Mouse (Mus musculus) ES-E14 (cell line): ENCODE measurements around the gene Gng7.

Experiments used
- CHD2 ChIP-seq: IDR thresholded peaks from 2 replicates; pipeline ENCODE4 v1.6.1; 2014; ENCODE audit warnings: mild to moderate bottlenecking, low read depth, low read length, inconsistent platforms
- ZC3H11A ChIP-seq: IDR thresholded peaks from 2 replicates; pipeline ENCODE4 v1.6.1; 2012; ENCODE audit warnings: low read depth, mild to moderate bottlenecking, inconsistent platforms, low read length, borderline replicate concordance
- ZNF384 ChIP-seq: IDR thresholded peaks from 2 replicates; pipeline ENCODE4 v1.6.1; 2012; ENCODE audit warnings: low read depth, low read length, inconsistent platforms

GRCm38 (mm10) chr10:80917336-80917778, 97.4 kb downstream of the Gng7 start:
- no peak for TF ChIP-seq ZC3H11A
- no peak for TF ChIP-seq CHD2
- no peak for TF ChIP-seq ZNF384
